Mouse (Mus musculus): ENCODE results near the gene Dop1b.
"Not testable (repeated sequence)": the region's sequence is repeated elsewhere in the genome, so short reads cannot be mapped to it uniquely, and the experiment has no call there.

Gene Dop1b

GRCm38 (mm10) chr16:93711411-93712188 lies at the start of gene Dop1b:
Gene Dop1b (plus strand): TSS chr16:93711904.
- peak; percentile 100 for DNase-seq (ENCODE audit: low spot score in 2 of 2)

- no peak for DNase-seq (ENCODE audit: low spot score in 2 of 2)
Measured at GRCm38 (mm10) chr16:93667976-93668375, 43.7 kb upstream of the Dop1b start.

- DNase-seq (ENCODE audit: low spot score in 2 of 2), result no peak
Measured at GRCm38 (mm10) chr16:93669521-93669920, 42.2 kb upstream of the Dop1b start.

- not testable (repeated sequence) for DNase-seq (ENCODE audit: low spot score in 2 of 2)
Measured at GRCm38 (mm10) chr16:93670466-93670865, 41.2 kb upstream of the Dop1b start.

- DNase-seq (ENCODE audit: low spot score in 2 of 2), result peak in 1 of 2 experiments; percentile 20
Measured at GRCm38 (mm10) chr16:93671064-93671463, 40.6 kb upstream of the Dop1b start.

GRCm38 (mm10) chr16:93676376-93676775 lies 35.3 kb upstream of the Dop1b start:
- no peak for DNase-seq (ENCODE audit: low spot score in 2 of 2)

- DNase-seq (ENCODE audit: low spot score in 2 of 2), result no peak
Measured at GRCm38 (mm10) chr16:93678206-93678605, 33.5 kb upstream of the Dop1b start.

GRCm38 (mm10) chr16:93679165-93679564 lies 32.5 kb upstream of the Dop1b start:
- DNase-seq (ENCODE audit: low spot score in 2 of 2), result no peak

- DNase-seq (ENCODE audit: low spot score in 2 of 2), result no peak
Measured at GRCm38 (mm10) chr16:93682156-93682688, 29.5 kb upstream of the Dop1b start.

GRCm38 (mm10) chr16:93682689-93683507 lies 28.8 kb upstream of the Dop1b start, which contains the start of gene Cbr3:
Gene Cbr3 (plus strand): TSS chr16:93683215.
- DNase-seq (ENCODE audit: low spot score in 2 of 2), result peak; percentile 49 to 82

GRCm38 (mm10) chr16:93683508-93684236 lies 28.0 kb upstream of the Dop1b start:
- DNase-seq (ENCODE audit: low spot score in 2 of 2), result peak in 1 of 2 experiments; percentile 24

GRCm38 (mm10) chr16:93684441-93684840 lies 27.3 kb upstream of the Dop1b start:
- no peak for DNase-seq (ENCODE audit: low spot score in 2 of 2)

GRCm38 (mm10) chr16:93685783-93686182 lies 25.9 kb upstream of the Dop1b start:
- DNase-seq (ENCODE audit: low spot score in 2 of 2), result not testable (repeated sequence)

- no peak for DNase-seq (ENCODE audit: low spot score in 2 of 2)
Measured at GRCm38 (mm10) chr16:93686421-93686820, 25.3 kb upstream of the Dop1b start.

GRCm38 (mm10) chr16:93686945-93687344 lies 24.8 kb upstream of the Dop1b start:
- no peak for DNase-seq (ENCODE audit: low spot score in 2 of 2)

- no peak for DNase-seq (ENCODE audit: low spot score in 2 of 2)
Measured at GRCm38 (mm10) chr16:93691206-93691841, 20.4 kb upstream of the Dop1b start.

GRCm38 (mm10) chr16:93692744-93693143 lies 19.0 kb upstream of the Dop1b start:
- no peak for DNase-seq (ENCODE audit: low spot score in 2 of 2)

GRCm38 (mm10) chr16:93707116-93707515 lies 4.6 kb upstream of the Dop1b start:
- DNase-seq (ENCODE audit: low spot score in 2 of 2), result no peak

GRCm38 (mm10) chr16:93709217-93709616 lies 2.5 kb upstream of the Dop1b start:
- DNase-seq (ENCODE audit: low spot score in 2 of 2), result no peak

- peak; percentile 61 to 77 for DNase-seq (ENCODE audit: low spot score in 2 of 2)
Measured at GRCm38 (mm10) chr16:93710924-93711323, 780 bp upstream of the Dop1b start.

- DNase-seq (ENCODE audit: low spot score in 2 of 2), result peak in 1 of 2 experiments; percentile 74
Measured at GRCm38 (mm10) chr16:93712189-93712885, 633 bp downstream of the Dop1b start.

All from spleen, postnatal 10 days (tissue).